Mouse (Mus musculus) liver, embryonic 15.5 days (tissue): ENCODE measurements around the gene Ccdc136. TPM values are rescaled to one million over a fixed set of nuclear protein-coding genes. Genes with fewer than 3 reads are reported as not detected.
A peak's percentile ranks its signal among the peaks of the same experiment; 100 is the strongest.

ENCODE experiments used
- ATAC-seq: fragments of 200-750 bp; cut with Nextera tagmentation; 2 replicates; pipeline ENCODE4 v1.8.0; 2017; ENCODE audit warnings: moderate number of reproducible peaks, mild to moderate bottlenecking, moderate library complexity; ENCODE audit not compliant: insufficient read depth
- H3K27ac ChIP-seq: fragments of 300-500 bp; sonication (generic); replicated peaks from 2 replicates; pipeline ENCODE4 v1.5.1; 2015; ENCODE audit warnings: mild to moderate bottlenecking, inconsistent platforms
- H3K27me3 ChIP-seq: fragments of 300-500 bp; sonication (generic); 2 replicates; pipeline ENCODE4 v1.6.1; 2015; ENCODE audit warnings: mild to moderate bottlenecking, inconsistent platforms
- H3K36me3 ChIP-seq: fragments of 300-500 bp; sonication (generic); replicated peaks from 2 replicates; pipeline ENCODE4 v1.6.1; 2015; ENCODE audit warnings: moderate library complexity, mild to moderate bottlenecking, inconsistent platforms
- H3K4me1 ChIP-seq: fragments of 300-500 bp; sonication (generic); replicated peaks from 2 replicates; pipeline ENCODE4 v1.6.1; 2015; ENCODE audit warnings: inconsistent platforms
- H3K4me2 ChIP-seq: fragments of 300-500 bp; sonication (generic); 2 replicates; pipeline ENCODE4 v1.6.1; 2015; ENCODE audit warnings: moderate library complexity, mild to moderate bottlenecking, inconsistent platforms
- H3K4me3 ChIP-seq: fragments of 300-500 bp; sonication (generic); replicated peaks from 2 replicates; pipeline ENCODE4 v1.5.1; 2015; ENCODE audit warnings: mild to moderate bottlenecking, inconsistent platforms
- H3K9ac ChIP-seq: fragments of 300-500 bp; sonication (generic); 2 replicates; pipeline ENCODE4 v1.6.1; 2015; ENCODE audit warnings: moderate library complexity, mild to moderate bottlenecking, inconsistent platforms
- H3K9me3 ChIP-seq: fragments of 300-500 bp; sonication (generic); replicated peaks from 2 replicates; pipeline ENCODE4 v1.6.1; 2016; ENCODE audit warnings: inconsistent platforms
- WGBS: fragments of 180-500 bp; shearing (Covaris S2); methylation state at CpG from one replicate; pipeline ENCODE4 v1.1.7; 2015; ENCODE audit warnings: mixed read lengths; ENCODE audit not compliant: insufficient replicate concordance; 5-methylcytosine and 5-hydroxymethylcytosine counted together
- polyA plus RNA-seq: library from polyadenylated mRNA; unstranded; fragments of >200 nt; fragmentation: Nextera tagmentation; extraction: Ambion mirVana; gene quantifications from 2 replicates; pipeline ENCODE4 v1.2.1, GENCODE M21; 2015

Ccdc136 gene
- polyA plus RNA-seq, 1 experiment from 2014 or later: 0.45 TPM

DNA sequence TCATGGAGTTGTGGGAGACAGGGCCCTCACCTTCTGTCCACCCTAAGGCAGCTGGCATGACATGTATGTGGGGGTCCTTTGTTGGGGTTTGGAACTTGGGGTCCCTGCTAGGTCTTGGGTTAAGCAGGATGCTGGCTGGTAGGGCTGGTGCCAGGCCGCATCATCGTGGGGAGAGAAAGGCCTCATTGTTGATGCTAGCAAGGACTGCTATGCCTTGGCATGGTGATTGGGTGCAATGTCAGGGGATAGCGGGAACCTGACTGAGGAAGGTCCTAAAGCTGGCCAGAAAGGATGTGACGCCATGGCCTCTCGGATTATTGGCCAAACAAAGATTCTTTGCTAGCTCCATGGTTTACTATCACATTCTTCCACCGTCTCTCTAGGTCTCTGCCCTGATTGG lies 43.7 kb downstream of the Ccdc136 start:
- peaks cover 33% of the 10 kb centered on the region for H3K27me3 ChIP-seq
- no peak overlapping the region for H3K4me2 ChIP-seq
- H3K9ac ChIP-seq: no peak overlapping the region
- H3K27ac ChIP-seq: no peak overlapping the region
- H3K4me1 ChIP-seq: no peaks in the 10 kb centered on the region
- WGBS: 69% methylated on average over 6 of the region's 6 CpGs
- H3K4me3 ChIP-seq: no peak overlapping the region
- no peaks in the 10 kb centered on the region for H3K36me3 ChIP-seq
- no peaks in the 10 kb centered on the region for H3K9me3 ChIP-seq
- no peak for ATAC-seq

DNA sequence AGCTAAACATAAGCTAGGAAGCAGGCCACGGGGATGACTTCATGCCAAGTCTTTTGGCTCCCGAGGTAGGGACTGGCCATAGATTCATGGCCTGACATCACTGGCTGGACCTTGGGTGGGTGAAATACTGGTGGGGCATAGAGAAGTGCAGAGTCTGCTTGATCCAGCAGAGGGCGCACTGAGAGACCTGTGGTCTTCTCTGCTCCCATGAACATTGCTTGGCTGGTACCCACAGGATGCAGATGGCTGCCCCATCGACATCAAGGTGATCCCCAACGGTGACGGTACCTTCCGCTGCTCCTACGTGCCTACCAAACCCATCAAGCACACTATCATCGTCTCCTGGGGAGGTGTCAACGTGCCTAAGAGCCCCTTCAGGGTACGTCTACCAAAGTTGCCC lies 48.7 kb downstream of the Ccdc136 start:
- no peaks in the 10 kb centered on the region for H3K9me3 ChIP-seq
- H3K36me3 ChIP-seq: no peaks in the 10 kb centered on the region
- H3K27me3 ChIP-seq: no peaks in the 10 kb centered on the region
- H3K4me3 ChIP-seq: no peak overlapping the region
- no peak overlapping the region for H3K4me2 ChIP-seq
- no peaks in the 10 kb centered on the region for H3K4me1 ChIP-seq
- ATAC-seq: no peak
- 50% methylated on average over 11 of the region's 11 CpGs for WGBS
- H3K27ac ChIP-seq: no peak overlapping the region
- H3K9ac ChIP-seq: no peak overlapping the region

DNA sequence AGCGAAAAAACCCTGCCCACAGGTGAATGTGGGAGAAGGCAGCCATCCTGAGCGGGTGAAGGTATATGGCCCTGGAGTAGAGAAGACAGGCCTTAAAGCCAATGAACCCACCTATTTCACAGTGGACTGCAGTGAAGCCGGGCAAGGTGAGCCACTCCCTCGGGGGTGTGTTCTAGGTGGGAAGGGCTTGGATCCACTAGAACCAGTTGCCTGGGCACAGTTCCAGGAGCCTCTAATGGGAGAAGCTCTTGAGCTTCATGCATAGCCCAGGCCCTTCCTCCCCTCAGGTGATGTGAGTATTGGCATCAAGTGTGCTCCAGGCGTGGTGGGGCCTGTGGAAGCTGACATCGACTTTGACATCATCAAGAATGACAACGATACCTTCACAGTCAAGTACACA lies 49.2 kb downstream of the Ccdc136 start:
- H3K27ac ChIP-seq: no peak overlapping the region
- no peaks in the 10 kb centered on the region for H3K9me3 ChIP-seq
- H3K4me2 ChIP-seq: no peak overlapping the region
- no peaks in the 10 kb centered on the region for H3K36me3 ChIP-seq
- H3K4me3 ChIP-seq: no peak overlapping the region
- no peaks in the 10 kb centered on the region for H3K4me1 ChIP-seq
- 75% methylated on average over 7 of the region's 7 CpGs for WGBS
- ATAC-seq: no peak
- H3K27me3 ChIP-seq: no peaks in the 10 kb centered on the region
- H3K9ac ChIP-seq: no peak overlapping the region

DNA sequence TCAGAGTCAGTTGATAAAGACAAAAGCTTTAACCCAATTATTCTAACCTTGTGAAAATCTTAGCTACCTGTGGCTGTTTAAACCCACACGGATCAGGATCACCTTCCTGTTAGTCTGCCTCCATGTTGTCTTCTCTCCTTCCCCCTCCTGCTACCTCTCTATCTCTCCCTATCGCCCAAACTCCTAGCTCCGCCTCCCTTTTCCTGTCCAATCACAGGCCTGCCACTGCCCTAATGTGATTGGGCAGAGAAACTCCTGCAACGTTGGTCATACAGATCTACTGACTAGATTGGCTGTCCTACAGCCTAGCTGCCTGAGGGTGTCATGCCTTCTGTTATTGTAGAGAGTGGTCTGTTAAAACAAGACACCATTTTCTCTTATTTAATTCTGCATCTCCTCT lies 53.7 kb downstream of the Ccdc136 start:
- H3K27me3 ChIP-seq: no peaks in the 10 kb centered on the region
- H3K4me3 ChIP-seq: no peak overlapping the region
- H3K4me1 ChIP-seq: no peaks in the 10 kb centered on the region
- no peaks in the 10 kb centered on the region for H3K9me3 ChIP-seq
- ATAC-seq: no peak
- H3K36me3 ChIP-seq: no peaks in the 10 kb centered on the region
- H3K9ac ChIP-seq: no peak overlapping the region
- WGBS: 24% methylated on average over 4 of the region's 4 CpGs
- H3K4me2 ChIP-seq: no peak overlapping the region
- no peak overlapping the region for H3K27ac ChIP-seq

DNA sequence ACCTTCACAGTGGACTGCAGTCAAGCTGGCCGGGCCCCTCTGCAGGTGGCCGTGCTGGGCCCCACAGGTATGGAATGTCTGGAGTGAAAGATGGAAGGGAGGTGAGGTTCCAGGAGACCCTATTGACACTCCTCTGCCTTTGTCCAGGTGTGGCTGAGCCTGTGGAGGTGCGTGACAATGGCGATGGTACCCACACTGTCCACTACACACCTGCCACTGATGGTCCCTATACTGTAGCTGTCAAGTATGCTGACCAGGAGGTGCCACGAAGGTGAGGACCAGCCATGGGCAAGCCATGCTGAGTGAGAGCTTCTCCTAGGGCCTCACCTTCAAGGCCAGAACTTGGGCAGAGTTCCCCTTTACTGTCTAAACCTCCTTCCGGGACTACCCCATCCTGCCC lies 54.6 kb downstream of the Ccdc136 start:
- no peak overlapping the region for H3K4me3 ChIP-seq
- H3K9ac ChIP-seq: no peak overlapping the region
- no peaks in the 10 kb centered on the region for H3K9me3 ChIP-seq
- WGBS: 70% methylated on average over 6 of the region's 6 CpGs
- no peaks in the 10 kb centered on the region for H3K27me3 ChIP-seq
- no peaks in the 10 kb centered on the region for H3K4me1 ChIP-seq
- H3K4me2 ChIP-seq: no peak overlapping the region
- no peaks in the 10 kb centered on the region for H3K36me3 ChIP-seq
- no peak overlapping the region for H3K27ac ChIP-seq
- ATAC-seq: no peak

DNA sequence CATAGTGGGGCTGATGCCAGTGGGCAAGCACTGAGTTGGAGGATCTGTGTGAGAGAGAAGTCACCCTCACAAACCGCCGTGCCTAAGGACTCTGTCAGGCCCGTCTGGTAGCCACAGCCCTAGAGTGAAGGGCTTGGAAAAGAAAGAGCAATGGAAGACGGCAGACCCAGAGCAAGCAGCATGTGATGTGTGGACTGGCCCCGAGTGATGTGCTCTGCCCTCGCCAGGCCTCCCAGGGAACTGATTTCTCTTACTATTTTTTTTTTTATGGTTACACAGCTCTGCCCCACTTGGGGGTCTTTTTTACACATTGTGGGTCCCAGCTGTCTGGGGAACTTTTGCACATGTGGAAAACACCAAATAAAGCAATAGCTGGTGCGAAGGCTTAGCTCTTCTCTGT lies 65.4 kb downstream of the Ccdc136 start:
- Histone ChIP-seq H3K36me3 (no peaks in the 10 kb centered on the region), H3K9me3 (no peaks in the 10 kb centered on the region), H3K4me1 (no peaks in the 10 kb centered on the region), H3K4me2 (no peak overlapping the region), H3K27ac (no peak overlapping the region), H3K4me3 (no peak overlapping the region), H3K27me3 (no peaks in the 10 kb centered on the region), H3K9ac (no peak overlapping the region)
- ATAC-seq: no peak
- 40% methylated on average over 7 of the region's 7 CpGs for WGBS

DNA sequence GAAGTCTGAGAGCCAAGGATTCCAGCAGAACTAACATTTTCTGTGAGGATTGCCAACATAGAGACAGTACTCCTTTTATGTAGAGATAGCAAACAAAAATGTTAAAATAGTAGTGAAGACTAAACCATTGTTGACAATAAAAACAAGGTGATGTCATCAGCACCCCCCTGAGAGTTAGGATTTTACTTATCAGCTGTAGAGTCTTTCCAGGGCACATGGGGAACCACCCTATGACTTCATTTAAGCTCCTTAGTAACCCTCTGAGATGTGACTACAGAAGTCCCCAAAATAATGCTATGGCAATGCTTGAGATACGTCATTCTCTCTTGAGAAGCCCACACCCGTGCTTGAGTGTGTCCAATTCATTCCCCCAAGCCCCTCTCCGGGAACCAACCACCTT lies 67.3 kb downstream of the Ccdc136 start:
- no peak overlapping the region for H3K4me3 ChIP-seq
- H3K27ac ChIP-seq: no peak overlapping the region
- H3K4me2 ChIP-seq: no peak overlapping the region
- no peaks in the 10 kb centered on the region for H3K27me3 ChIP-seq
- H3K4me1 ChIP-seq: peaks cover 9% of the 10 kb centered on the region
- H3K9me3 ChIP-seq: no peaks in the 10 kb centered on the region
- ATAC-seq: no peak
- WGBS: 68% methylated on average over 3 of the region's 3 CpGs
- no peak overlapping the region for H3K9ac ChIP-seq
- no peaks in the 10 kb centered on the region for H3K36me3 ChIP-seq

DNA sequence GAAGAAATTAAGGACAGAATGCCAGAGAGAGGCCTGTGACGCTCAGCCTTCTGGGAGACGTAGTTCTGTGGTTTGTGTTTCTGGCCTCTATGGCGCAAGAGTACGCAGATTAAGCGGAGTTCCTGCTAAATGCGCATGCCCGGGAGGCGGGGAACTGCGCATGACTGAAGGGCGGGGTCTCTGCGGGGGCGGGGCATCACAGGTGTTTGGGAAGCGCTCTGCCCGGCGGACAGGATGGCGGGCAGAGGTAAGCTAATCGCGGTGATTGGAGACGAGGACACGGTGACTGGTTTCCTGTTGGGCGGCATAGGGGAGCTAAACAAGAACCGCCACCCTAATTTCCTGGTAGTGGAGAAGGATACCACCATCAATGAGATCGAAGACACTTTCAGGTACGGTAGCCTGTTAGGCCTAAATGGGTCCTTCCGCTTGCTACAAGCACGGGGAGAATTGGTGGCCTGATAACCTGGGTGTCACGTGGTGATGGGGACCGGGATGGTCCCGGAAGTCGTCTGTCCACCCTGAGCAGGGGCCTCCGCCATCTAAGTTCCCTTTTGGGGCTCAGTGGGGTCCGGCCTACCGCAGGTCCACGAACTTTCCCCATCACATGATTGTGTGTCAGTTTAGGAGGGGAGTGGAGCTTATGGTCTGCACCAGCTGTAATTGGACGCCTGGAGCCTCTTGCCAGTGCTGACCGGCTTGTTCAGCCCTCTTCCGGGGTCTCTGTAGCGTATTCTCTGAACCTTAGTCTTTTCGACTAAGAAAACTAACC lies 71.7 kb downstream of the Ccdc136 start, which contains the start of gene Atp6v1f:
Gene Atp6v1f, plus strand, starts transcription at position 136 of the 772 bp plus-strand sequence.
- H3K27me3 ChIP-seq: no peaks in the 10 kb centered on the region
- under 1% methylated on average over 39 of the region's 39 CpGs for WGBS
- peaks cover 20% of the 10 kb centered on the region for H3K36me3 ChIP-seq
- peak; percentile 87 for ATAC-seq
- H3K4me3 ChIP-seq: peak within 1 kb of the TSS; percentile 73
- H3K9me3 ChIP-seq: no peaks in the 10 kb centered on the region
- H3K4me1 ChIP-seq: peaks cover 18% of the 10 kb centered on the region
- H3K9ac ChIP-seq: peak within 1 kb of the TSS; percentile 69
- H3K27ac ChIP-seq: peak within 1 kb of the TSS; percentile 64
- peak within 1 kb of the TSS; percentile 79 for H3K4me2 ChIP-seq

DNA sequence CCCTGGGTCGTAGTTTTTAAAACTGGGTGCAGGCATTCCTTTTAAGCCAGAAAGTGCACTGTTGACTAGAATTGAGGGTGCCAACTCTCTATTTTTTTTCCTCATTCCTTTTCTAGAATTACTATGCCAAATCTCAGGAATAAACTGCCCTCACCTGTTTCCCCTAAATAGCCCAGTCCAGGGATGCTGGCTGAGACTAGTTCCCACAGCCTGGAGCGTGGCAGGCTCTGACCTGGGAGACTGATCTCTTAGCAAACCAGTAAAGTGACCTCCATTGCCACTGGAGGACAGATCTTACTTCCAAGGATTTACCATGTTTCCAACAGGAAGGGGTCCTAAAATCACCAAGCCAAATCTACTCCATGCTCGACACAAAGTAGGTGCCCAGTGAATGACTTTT lies 72.7 kb downstream of the Ccdc136 start:
- Histone ChIP-seq H3K4me2 (peak overlapping the region; percentile 79), H3K27ac (0 out of 2 replicates have a peak overlapping the region, but pooled peaks have one; percentile 64), H3K4me1 (peaks cover 25% of the 10 kb centered on the region), H3K9me3 (no peaks in the 10 kb centered on the region), H3K4me3 (peak overlapping the region; percentile 73), H3K27me3 (no peaks in the 10 kb centered on the region), H3K36me3 (peaks cover 20% of the 10 kb centered on the region), H3K9ac (peak overlapping the region; percentile 69; the same call in 1 of the 2 replicates)
- WGBS: 67% methylated on average over 3 of the region's 3 CpGs
- ATAC-seq: no peak

DNA sequence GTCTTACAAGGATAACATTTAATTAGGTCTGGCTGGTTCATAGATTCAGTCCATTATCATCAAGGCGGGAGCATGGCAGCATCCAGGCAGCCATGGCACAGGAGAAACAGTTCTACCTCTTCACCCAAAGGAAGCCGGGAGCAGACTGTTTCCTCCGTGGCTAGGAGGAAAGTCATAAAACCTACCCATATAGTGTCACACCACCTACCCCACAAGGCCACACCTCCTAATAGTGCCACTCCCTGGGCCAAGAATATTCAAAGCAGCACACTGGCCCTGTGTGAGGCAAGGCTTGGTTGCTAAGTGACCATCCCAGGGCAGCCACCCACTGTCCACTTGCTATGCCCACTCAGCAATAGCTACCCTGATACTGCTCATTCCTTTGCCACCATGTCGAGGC lies 75.0 kb downstream of the Ccdc136 start, which contains the start of gene Atp6v1fnb:
Gene Atp6v1fnb, plus strand, starts transcription at position 301 of the 400 bp plus-strand sequence.
- 76% methylated on average over 4 of the region's 4 CpGs for WGBS
- no peaks in the 10 kb centered on the region for H3K9me3 ChIP-seq
- no peak within 1 kb of the TSS for H3K4me2 ChIP-seq
- no peak for ATAC-seq
- H3K36me3 ChIP-seq: peaks cover 20% of the 10 kb centered on the region
- H3K9ac ChIP-seq: no peak within 1 kb of the TSS
- H3K4me3 ChIP-seq: no peak within 1 kb of the TSS
- H3K27me3 ChIP-seq: peaks cover 17% of the 10 kb centered on the region
- peaks cover 35% of the 10 kb centered on the region for H3K4me1 ChIP-seq
- H3K27ac ChIP-seq: no peak within 1 kb of the TSS

DNA sequence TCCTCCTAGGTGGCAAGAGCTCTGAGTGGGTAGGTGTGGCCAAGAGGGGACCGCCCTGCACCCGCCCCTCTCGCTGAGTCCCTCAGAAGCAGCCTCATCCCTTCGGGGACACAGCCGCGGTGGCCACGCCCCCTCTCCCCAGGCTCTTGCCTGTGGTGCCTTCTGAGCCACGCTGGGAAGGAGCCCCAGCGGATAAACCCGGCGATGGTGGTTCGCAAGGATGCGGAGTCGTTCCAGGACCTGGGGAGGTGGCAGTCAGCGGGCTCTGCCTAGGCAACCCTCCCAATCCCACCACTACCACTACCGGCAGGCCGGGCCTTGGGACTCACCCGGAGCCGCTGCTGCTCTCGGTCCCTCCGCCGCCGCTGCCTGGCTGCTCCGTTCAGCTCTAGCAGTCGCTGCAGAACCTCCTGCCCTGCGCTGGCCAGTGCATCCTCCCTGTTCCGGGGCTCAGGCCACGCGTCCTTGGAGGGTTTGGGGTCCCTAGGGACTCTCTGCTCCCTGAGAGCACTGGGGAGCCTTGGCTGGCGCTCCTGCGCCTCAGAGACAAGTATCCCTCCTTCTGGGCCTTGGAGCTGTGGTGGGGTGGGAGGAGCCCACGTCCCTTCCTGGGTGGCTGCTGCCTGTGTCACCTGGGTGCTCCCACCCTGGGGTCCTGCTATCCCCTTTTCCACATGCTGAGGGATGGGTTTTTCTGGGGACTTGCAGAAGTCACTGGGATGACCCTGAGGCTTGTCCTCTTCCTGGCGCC lies 78.0 kb downstream of the Ccdc136 start:
- 4% methylated on average over 33 of the region's 33 CpGs for WGBS
- ATAC-seq: peak; percentile 91
- Histone ChIP-seq H3K4me3 (peak overlapping the region; percentile 60), H3K27ac (no peak overlapping the region), H3K9me3 (no peaks in the 10 kb centered on the region), H3K9ac (peak overlapping the region; percentile 42; the same call in 1 of the 2 replicates), H3K4me2 (peak overlapping the region; percentile 85), H3K36me3 (peaks cover 20% of the 10 kb centered on the region), H3K4me1 (peaks cover 19% of the 10 kb centered on the region), H3K27me3 (peaks cover 31% of the 10 kb centered on the region)
